Mouse (Mus musculus) intestine, embryonic 15.5 days (tissue): ENCODE data around the gene Yeats4. TPM values are rescaled to one million over a fixed set of nuclear protein-coding genes. Genes with fewer than 3 reads are reported as not detected.
"Not testable (repeated sequence)": the region's sequence is repeated elsewhere in the genome, so short reads cannot be mapped to it uniquely, and the experiment has no call there.

Experiments
- ATAC-seq: fragments of 200-750 bp; cut with Nextera tagmentation; 2 replicates; pipeline ENCODE4 v1.8.0; 2017; ENCODE audit warnings: moderate TSS enrichment, moderate library complexity
- H3K27ac ChIP-seq: fragments of 300-500 bp; sonication (generic); 2 replicates; pipeline ENCODE4 v1.5.1; 2015; ENCODE audit warnings: mild to moderate bottlenecking, inconsistent platforms
- H3K27me3 ChIP-seq: fragments of 300-500 bp; sonication (generic); replicated peaks from 2 replicates; pipeline ENCODE4 v1.6.1; 2015; ENCODE audit warnings: inconsistent platforms
- H3K36me3 ChIP-seq: fragments of 300-500 bp; sonication (generic); 2 replicates; pipeline ENCODE4 v1.6.1; 2015; ENCODE audit warnings: inconsistent platforms
- H3K4me1 ChIP-seq: fragments of 300-500 bp; sonication (generic); replicated peaks from 2 replicates; pipeline ENCODE4 v1.6.1; 2015; ENCODE audit warnings: inconsistent platforms
- H3K4me2 ChIP-seq: fragments of 300-500 bp; sonication (generic); replicated peaks from 2 replicates; pipeline ENCODE4 v1.6.1; 2015; ENCODE audit warnings: mild to moderate bottlenecking, inconsistent platforms
- H3K4me3 ChIP-seq: fragments of 300-500 bp; sonication (generic); replicated peaks from 2 replicates; pipeline ENCODE4 v1.5.1; 2015; ENCODE audit warnings: inconsistent platforms
- H3K9ac ChIP-seq: fragments of 300-500 bp; sonication (generic); 2 replicates; pipeline ENCODE4 v1.6.1; 2015; ENCODE audit warnings: inconsistent platforms
- H3K9me3 ChIP-seq: fragments of 300-500 bp; sonication (generic); 2 replicates; pipeline ENCODE4 v1.6.1; 2016; ENCODE audit warnings: inconsistent platforms
- WGBS: fragments of 180-500 bp; shearing (Covaris S2); methylation state at CpG from one replicate; pipeline ENCODE4 v1.1.7; 2015; 5-methylcytosine and 5-hydroxymethylcytosine counted together
- polyA plus RNA-seq: library from polyadenylated mRNA; unstranded; fragments of >200 nt; fragmentation: Nextera tagmentation; extraction: Ambion mirVana; gene quantifications from 2 replicates; pipeline ENCODE4 v1.2.1, GENCODE M21; 2015

Yeats4 gene
- polyA plus RNA-seq, 1 experiment from 2014 or later: 64.9 TPM

- H3K27ac ChIP-seq: no peak overlapping the region
- no peaks in the 10 kb centered on the region for H3K27me3 ChIP-seq
- H3K4me1 ChIP-seq: no peaks in the 10 kb centered on the region
- no peak overlapping the region for H3K4me2 ChIP-seq
- whole genome bisulfite sequencing: 83% methylated on average over 20 of the region's 20 CpGs
- H3K9me3 ChIP-seq: no peaks in the 10 kb centered on the region
- H3K36me3 ChIP-seq: peaks cover 56% of the 10 kb centered on the region
- no peak overlapping the region for H3K9ac ChIP-seq
- peak; percentile 24; the same call in 1 of the 2 replicates for ATAC-seq
- no peak overlapping the region for H3K4me3 ChIP-seq
These were observed 7.0 kb downstream of the Yeats4 start for GRCm38 (mm10) chr10:117217246-117217840.

- 67% methylated on average over 5 of the region's 5 CpGs for WGBS
- H3K27ac ChIP-seq: no peak overlapping the region
These were observed 7.5 kb downstream of the Yeats4 start for GRCm38 (mm10) chr10:117216793-117217192.

GRCm38 (mm10) chr10:117216132-117216495 lies 8.2 kb downstream of the Yeats4 start:
- Histone ChIP-seq H3K36me3 (peaks cover 52% of the 10 kb centered on the region), H3K9ac (no peak overlapping the region), H3K4me2 (no peak overlapping the region), H3K27ac (no peak overlapping the region), H3K4me3 (no peak overlapping the region), H3K4me1 (no peaks in the 10 kb centered on the region), H3K27me3 (no peaks in the 10 kb centered on the region), H3K9me3 (no peaks in the 10 kb centered on the region)
- no peak for ATAC-seq
- WGBS: 95% methylated on average over 9 of the region's 9 CpGs

More at GRCm38 (mm10) chr10:117216793-117217192, 7.5 kb downstream of the Yeats4 start:
- no peak overlapping the region for H3K4me2 ChIP-seq
- ATAC-seq: 0 out of 2 replicates have a peak, but pooled peaks have one; percentile 32
- H3K27me3 ChIP-seq: no peaks in the 10 kb centered on the region
- no peaks in the 10 kb centered on the region for H3K9me3 ChIP-seq
- H3K9ac ChIP-seq: no peak overlapping the region
- H3K4me1 ChIP-seq: no peaks in the 10 kb centered on the region
- peaks cover 54% of the 10 kb centered on the region for H3K36me3 ChIP-seq
- no peak overlapping the region for H3K4me3 ChIP-seq

- ATAC-seq: no peak
- no peak overlapping the region for H3K4me2 ChIP-seq
- H3K27ac ChIP-seq: no peak overlapping the region
- H3K4me3 ChIP-seq: no peak overlapping the region
- no peaks in the 10 kb centered on the region for H3K27me3 ChIP-seq
- no peaks in the 10 kb centered on the region for H3K9me3 ChIP-seq
- no peak overlapping the region for H3K9ac ChIP-seq
- no peaks in the 10 kb centered on the region for H3K4me1 ChIP-seq
- H3K36me3 ChIP-seq: peaks cover 50% of the 10 kb centered on the region
- 85% methylated on average over 25 of the region's 25 CpGs for WGBS
These were observed 8.7 kb downstream of the Yeats4 start for GRCm38 (mm10) chr10:117215409-117216131.

- H3K9ac ChIP-seq: no peak overlapping the region
- no peak overlapping the region for H3K27ac ChIP-seq
- no peak overlapping the region for H3K4me3 ChIP-seq
- ATAC-seq: no peak
- WGBS: 85% methylated on average over 6 of the region's 6 CpGs
- no peak overlapping the region for H3K4me2 ChIP-seq
- H3K27me3 ChIP-seq: no peaks in the 10 kb centered on the region
- peaks cover 18% of the 10 kb centered on the region for H3K36me3 ChIP-seq
- H3K4me1 ChIP-seq: no peaks in the 10 kb centered on the region
- no peaks in the 10 kb centered on the region for H3K9me3 ChIP-seq
These were observed 13.3 kb downstream of the Yeats4 start for GRCm38 (mm10) chr10:117211023-117211422.

DNA sequence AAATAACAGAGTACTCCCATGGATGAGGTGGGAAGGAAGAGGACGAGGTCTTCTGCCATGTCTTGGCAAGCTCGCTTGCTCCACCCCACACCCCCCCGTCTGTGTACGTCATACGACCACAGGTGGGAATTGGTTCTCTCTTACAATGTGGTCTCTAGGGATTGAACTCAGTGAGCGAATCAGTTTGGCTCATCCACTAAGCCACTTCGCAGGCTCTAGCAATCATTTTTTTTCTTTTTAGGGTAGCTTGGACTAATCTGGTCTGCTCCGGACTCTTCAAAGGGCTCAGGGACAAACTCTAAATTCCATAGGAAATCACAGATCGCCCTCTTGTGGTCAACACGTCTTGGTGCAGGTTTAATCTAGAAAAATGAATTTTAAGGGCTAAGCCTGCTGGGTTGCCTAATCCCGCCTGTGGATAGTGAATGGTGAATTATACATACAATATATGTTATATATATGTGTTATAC lies 14.8 kb downstream of the Yeats4 start:
- Histone ChIP-seq H3K9me3 (no peaks in the 10 kb centered on the region), H3K27ac (no peak overlapping the region), H3K9ac (no peak overlapping the region), H3K4me2 (peak overlapping the region; percentile 59), H3K4me1 (no peaks in the 10 kb centered on the region), H3K4me3 (peak overlapping the region; percentile 25; the same call in 1 of the 2 replicates), H3K36me3 (peaks cover 7% of the 10 kb centered on the region; the same call in 1 of the 2 replicates), H3K27me3 (no peaks in the 10 kb centered on the region)
- peak; percentile 78 for ATAC-seq
- WGBS: 10% methylated on average over 11 of the region's 11 CpGs

DNA sequence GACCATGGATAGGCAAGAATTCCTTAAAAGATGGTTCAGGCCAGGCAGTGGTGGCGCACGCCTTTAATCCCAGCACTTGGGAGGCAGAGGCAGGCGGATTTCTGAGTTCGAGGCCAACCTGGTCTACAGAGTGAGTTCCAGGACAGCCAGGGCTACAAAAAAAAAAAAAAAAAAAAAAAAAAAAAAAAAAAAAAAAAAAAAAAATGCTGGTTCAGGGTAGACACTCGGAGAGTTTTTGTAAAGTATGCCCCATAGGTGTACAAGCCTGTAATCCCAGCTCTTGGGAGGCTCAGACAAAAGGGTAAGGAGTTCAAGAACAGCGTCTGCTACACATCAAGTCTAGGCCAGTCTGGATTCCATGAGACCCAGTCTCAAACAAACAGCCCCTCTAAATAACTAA lies 15.5 kb downstream of the Yeats4 start:
- not testable (repeated sequence) for H3K4me1 ChIP-seq, H3K27me3 ChIP-seq, ATAC-seq, H3K4me3 ChIP-seq, H3K36me3 ChIP-seq, H3K9me3 ChIP-seq, H3K27ac ChIP-seq, H3K9ac ChIP-seq, H3K4me2 ChIP-seq
- WGBS: 88% methylated on average over 6 of the region's 6 CpGs

GRCm38 (mm10) chr10:117208221-117208620 lies 16.1 kb downstream of the Yeats4 start:
- Histone ChIP-seq H3K4me1 (0 out of 2 replicates have a peak, but pooled peaks cover 6% of the 10 kb centered on the region), H3K9ac (no peak overlapping the region), H3K36me3 (peaks cover 4% of the 10 kb centered on the region; the same call in 1 of the 2 replicates), H3K27me3 (no peaks in the 10 kb centered on the region), H3K27ac (no peak overlapping the region), H3K4me3 (no peak overlapping the region), H3K4me2 (no peak overlapping the region), H3K9me3 (no peaks in the 10 kb centered on the region)
- WGBS: 88% methylated on average over 15 of the region's 15 CpGs
- ATAC-seq: no peak

- ATAC-seq: no peak
- no peak overlapping the region for H3K9ac ChIP-seq
- WGBS: 90% methylated on average over 3 of the region's 3 CpGs
- no peak overlapping the region for H3K27ac ChIP-seq
- H3K4me2 ChIP-seq: no peak overlapping the region
- no peaks in the 10 kb centered on the region for H3K9me3 ChIP-seq
- H3K4me1 ChIP-seq: peaks cover 13% of the 10 kb centered on the region; the same call in 1 of the 2 replicates
- H3K27me3 ChIP-seq: no peaks in the 10 kb centered on the region
- no peak overlapping the region for H3K4me3 ChIP-seq
- H3K36me3 ChIP-seq: no peaks in the 10 kb centered on the region
These were observed 18.2 kb downstream of the Yeats4 start for GRCm38 (mm10) chr10:117206070-117206469.

DNA sequence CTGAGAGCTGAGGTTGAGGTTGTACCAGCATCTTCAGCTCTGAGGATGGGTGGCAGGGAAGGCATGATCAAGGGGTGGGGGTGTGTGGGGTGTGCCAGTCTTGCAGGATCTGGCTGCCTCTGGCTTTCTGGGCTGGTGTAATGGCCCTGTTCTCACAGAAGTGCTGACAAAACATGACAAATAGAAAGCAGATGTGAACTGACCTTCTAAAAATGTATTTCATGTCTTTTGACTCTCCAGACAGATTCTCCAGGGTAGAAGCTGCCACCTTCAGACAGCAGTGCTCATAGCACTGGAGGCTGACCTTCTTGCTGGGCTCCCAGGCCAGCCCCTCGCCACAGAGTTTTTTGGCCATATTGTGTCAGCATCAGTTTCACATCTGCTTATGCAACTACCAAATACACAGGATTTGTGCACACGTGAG lies 20.7 kb downstream of the Yeats4 start:
- H3K9me3 ChIP-seq: no peaks in the 10 kb centered on the region
- H3K27me3 ChIP-seq: no peaks in the 10 kb centered on the region
- no peak overlapping the region for H3K9ac ChIP-seq
- no peak overlapping the region for H3K4me3 ChIP-seq
- no peaks in the 10 kb centered on the region for H3K36me3 ChIP-seq
- peak overlapping the region; percentile 20; the same call in 1 of the 2 replicates for H3K27ac ChIP-seq
- peak; percentile 23 for ATAC-seq
- 72% methylated on average over 2 of the region's 2 CpGs for WGBS
- peaks cover 13% of the 10 kb centered on the region; the same call in 1 of the 2 replicates for H3K4me1 ChIP-seq
- H3K4me2 ChIP-seq: peak overlapping the region; percentile 18; the same call in 1 of the 2 replicates

GRCm38 (mm10) chr10:117202981-117203557 lies 21.2 kb downstream of the Yeats4 start:
- H3K4me1 ChIP-seq: peaks cover 13% of the 10 kb centered on the region; the same call in 1 of the 2 replicates
- H3K4me3 ChIP-seq: no peak overlapping the region
- peak overlapping the region; percentile 18; the same call in 1 of the 2 replicates for H3K4me2 ChIP-seq
- ATAC-seq: peak; percentile 86
- no peaks in the 10 kb centered on the region for H3K9me3 ChIP-seq
- peak overlapping the region; percentile 67 for H3K27ac ChIP-seq
- no peak overlapping the region for H3K9ac ChIP-seq
- no peaks in the 10 kb centered on the region for H3K36me3 ChIP-seq
- H3K27me3 ChIP-seq: no peaks in the 10 kb centered on the region
- 48% methylated on average over 17 of the region's 17 CpGs for WGBS

DNA sequence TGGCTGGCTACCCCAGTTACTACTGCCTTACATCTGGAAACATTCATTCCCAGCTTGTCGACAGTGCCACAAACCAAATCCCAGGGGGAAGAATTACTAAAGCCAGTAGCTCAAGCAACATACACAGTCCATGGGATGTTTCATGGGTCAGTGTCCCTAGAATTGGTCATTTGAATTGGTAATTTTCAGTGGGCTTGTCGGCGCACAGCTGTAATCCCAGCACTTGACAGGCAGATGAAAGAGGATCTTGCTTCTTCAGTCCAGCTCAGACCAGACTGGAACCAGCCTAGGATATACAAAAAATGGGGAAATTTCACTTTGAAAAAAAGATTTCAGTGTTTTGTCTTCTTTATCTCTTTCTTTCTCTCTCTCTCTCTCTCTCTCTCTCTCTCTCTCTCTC lies 24.6 kb downstream of the Yeats4 start:
- Histone ChIP-seq H3K9me3 (no peaks in the 10 kb centered on the region), H3K27ac (no peak overlapping the region), H3K4me2 (no peak overlapping the region), H3K4me3 (no peak overlapping the region), H3K27me3 (no peaks in the 10 kb centered on the region), H3K36me3 (no peaks in the 10 kb centered on the region), H3K4me1 (peaks cover 17% of the 10 kb centered on the region; the same call in 1 of the 2 replicates), H3K9ac (no peak overlapping the region)
- WGBS: 76% methylated on average over 3 of the region's 3 CpGs
- ATAC-seq: no peak
